17 mouse cellular contexts compared by ENCODE assay signal in genomic region chr13:65243273-65243672, GRCm38 (mm10). TPM values are rescaled to one million over a fixed set of nuclear protein-coding genes. Genes with fewer than 3 reads are reported as not detected.
A peak's percentile ranks its signal among the peaks of the same experiment; 100 is the strongest.
DNase-seq lines count a peak whose midpoint lies in the region; ATAC-seq and TF ChIP-seq lines count a peak whose summit lies in the region.
"Had no signal": no experiment of that assay in that cellular context is flagged by ENCODE, and none has a peak within 500 bp of the region (broad histone marks: within the 10 kb centered on the region; RNA-seq: fewer than 3 reads in every experiment).

No protein-coding gene starts in this region.

- H3K27me3 ChIP-seq in lung, embryonic 14.5 days (ENCODE audit: insufficient read depth, low read length): no peaks in the 10 kb centered on the region
- no peaks in the 10 kb centered on the region for H3K27me3 ChIP-seq in CH12.LX (replicated peaks)
- H3K27me3 ChIP-seq in megakaryocyte, embryonic 14.5 days (replicated peaks): no peaks in the 10 kb centered on the region
- H3K27me3 ChIP-seq: forebrain, embryonic 15.5 days; lung, embryonic 15.5 days; Patski had no signal

- TF ChIP-seq POLR2A in CH12.LX (IDR thresholded peaks at IDR 0.05; ENCODE audit: low read depth, low read length): no peak

- peak; percentile 18; the same call in 1 of the 2 replicates for TF ChIP-seq CTCF in lung, embryonic 14.5 days (IDR thresholded peaks at IDR 0.05; ENCODE audit: low read depth)
- peak; percentile 35 to 51; a peak in 3 of 4 replicates for TF ChIP-seq CTCF in CH12.LX (conservative IDR thresholded peaks at IDR 0.05 in 1 of 2, IDR thresholded peaks at IDR 0.05 in 1 of 2; ENCODE audit: low read depth in 2 of 2, low read length in 2 of 2)

- TF ChIP-seq EP300 in CH12.LX (IDR thresholded peaks at IDR 0.05; ENCODE audit: low read length): no peak

- no peak for ATAC-seq in lung, embryonic 14.5 days (ENCODE audit: insufficient read depth)
- ATAC-seq in frontal cortex, adult (ENCODE audit: low TSS enrichment): no peak
- ATAC-seq: forebrain, embryonic 15.5 days; Patski had no signal

- H3K4me2 ChIP-seq in lung, embryonic 14.5 days: no peak overlapping the region
- no peak overlapping the region for H3K4me2 ChIP-seq in CH12.LX (ENCODE audit: insufficient read depth, low read depth, poor library complexity, severe bottlenecking)
- H3K4me2 ChIP-seq: forebrain, embryonic 15.5 days had no signal

- H3K27ac ChIP-seq in lung, embryonic 14.5 days (ENCODE audit: low read depth): no peak overlapping the region
- H3K27ac ChIP-seq in CH12.LX (ENCODE audit: insufficient read depth, low read depth): no peak overlapping the region
- H3K27ac ChIP-seq: forebrain, embryonic 15.5 days; lung, embryonic 15.5 days had no signal

- no peak overlapping the region for H3K9ac ChIP-seq in lung, embryonic 14.5 days
- H3K9ac ChIP-seq in CH12.LX (ENCODE audit: insufficient read depth, low read depth): no peak overlapping the region
- H3K9ac ChIP-seq: forebrain, embryonic 15.5 days; lung, embryonic 15.5 days had no signal

- H3K4me1 ChIP-seq in lung, embryonic 14.5 days (ENCODE audit: insufficient read depth): peaks cover 3% of the 10 kb centered on the region; the same call in 1 of the 2 replicates
- peaks cover 2 to 12% of the 10 kb centered on the region in 2 experiments; a peak in 3 of 4 replicates for H3K4me1 ChIP-seq in CH12.LX (ENCODE audit: control insufficient read depth in 1 of 2, insufficient read depth in 2 of 2)
- H3K4me1 ChIP-seq in megakaryocyte, embryonic 14.5 days: peaks cover 32% of the 10 kb centered on the region

- 95% methylated on average over 4 of the region's 4 CpGs for WGBS in lung, embryonic 14.5 days

- H3K9me3 ChIP-seq in lung, embryonic 14.5 days (ENCODE audit: low read depth, low read length): peaks cover 9% of the 10 kb centered on the region; the same call in 1 of the 2 replicates
- H3K9me3 ChIP-seq in CH12.LX (replicated peaks; ENCODE audit: low read length): peaks cover 13% of the 10 kb centered on the region
- H3K9me3 ChIP-seq in megakaryocyte, embryonic 14.5 days: peaks cover 20% of the 10 kb centered on the region

- H3K79me2 ChIP-seq in CH12.LX (replicated peaks; ENCODE audit: control insufficient read depth, extremely low read depth, insufficient read depth, poor library complexity, severe bottlenecking): peaks cover 16% of the 10 kb centered on the region

- 0 out of 2 replicates have a peak, but pooled peaks cover 3% of the 10 kb centered on the region for H3K36me3 ChIP-seq in lung, embryonic 14.5 days (ENCODE audit: insufficient read depth)
- H3K36me3 ChIP-seq in CH12.LX (replicated peaks in 1 of 2; ENCODE audit: control insufficient read depth in 1 of 2, insufficient read depth in 1 of 2, low read length in 1 of 2): peaks cover 7 to 33% of the 10 kb centered on the region in 2 experiments
- peaks cover 48% of the 10 kb centered on the region for H3K36me3 ChIP-seq in megakaryocyte, embryonic 14.5 days (replicated peaks; ENCODE audit: low read length)

- no peak overlapping the region for H3K4me3 ChIP-seq in lung, embryonic 14.5 days (ENCODE audit: low read depth, low read length)
- H3K4me3 ChIP-seq in CH12.LX (replicated peaks in 1 of 3; ENCODE audit: low read depth in 2 of 3, low read length in 2 of 3, poor library complexity in 1 of 3): no peak overlapping the region
- peak overlapping the region; percentile 59 for H3K4me3 ChIP-seq in megakaryocyte, embryonic 14.5 days (replicated peaks)

- peak; percentile 21 for TF ChIP-seq RAD21 in CH12.LX (IDR thresholded peaks at IDR 0.05; ENCODE audit: low read depth, low read length)

- dilution Hi-C loops in CH12.LX (cut with MboI; ENCODE audit: extremely low pct_ligation_motif_present, extremely low pct_unique_long_range_greater_than_20kb, low sequenced_read_pairs): no loop called here

- in situ Hi-C loops in CH12.LX (cut with MboI; ENCODE audit: low pct_ligation_motif_present, low pct_unique_long_range_greater_than_20kb, low sequenced_read_pairs): loop anchor here (5.0 kb wide), 1 partner anchor 34 kb away; the partner anchor contains the start of gene Zfp369

- no peak for DNase-seq in lung, embryonic 14.5 days
- DNase-seq in lung, postnatal 25 days (ENCODE audit: low spot score): no peak
- DNase-seq in CH12.LX (ENCODE audit: extremely low read depth): peak; percentile 34
- peak; percentile 32 for DNase-seq in T-cell, adult 2 months (ENCODE audit: low spot score)
- DNase-seq in embryo, embryonic 10 days (ENCODE audit: low spot score): no peak
- DNase-seq: kidney, adult 9 months had no signal

TF ChIP-seq in CH12.LX, 34 proteins besides CTCF, POLR2A, EP300 and RAD21:
- TF ChIP-seq MXI1 (IDR thresholded peaks at IDR 0.05; ENCODE audit: low read depth, low read length) (no peak), SMC3 (IDR thresholded peaks at IDR 0.05; ENCODE audit: low read depth, low read length) (peak; percentile 6; the same call in 1 of the 2 replicates)
TF ChIP-seq in CH12.LX: peak in this region for 1.

RNA-seq across cellular contexts. Expression of gene Gm10775, which starts 16.1 kb away (rescaled TPM):
- polyA plus RNA-seq in lung, embryonic 14.5 days (2014; fragmentation: Nextera tagmentation; extraction: Ambion mirVana): not detected in 2 replicates
- not detected in 2 replicates for total RNA-seq in CH12.LX (2012; rRNA removed)
- total RNA-seq in CH12.LX (2014; rRNA removed): not detected in 2 replicates
- not detected in 2 replicates for polyA plus RNA-seq in CH12.LX (2012; ENCODE audit: insufficient read length, low read depth)
- polyA plus RNA-seq in megakaryocyte, embryonic 14.5 days (2012; ENCODE audit: insufficient read depth, low replicate concordance): 0.22 TPM in 1 of 2 replicates, not detected in the other
- total RNA-seq: adrenal gland, postnatal 4 days; heart, adult 8-10 months had no signal
- polyA plus RNA-seq: embryonic facial prominence, embryonic 14.5 days; forebrain, embryonic 15.5 days; hindbrain, embryonic 11.5 days; lung, embryonic 15.5 days; Patski; small intestine, adult 2 months had no signal

RNA-seq across cellular contexts. Expression of gene Zfp369, which starts 35.3 kb away (rescaled TPM):
- 17.2 and 17.9 TPM in 2 replicates for polyA plus RNA-seq in lung, embryonic 14.5 days (2014; fragmentation: Nextera tagmentation; extraction: Ambion mirVana)
- total RNA-seq in CH12.LX (2012; rRNA removed): 11.1 and 12.6 TPM in 2 replicates
- total RNA-seq in CH12.LX (2014; rRNA removed): 9.9 and 10.3 TPM in 2 replicates
- 6.4 and 8.4 TPM in 2 replicates for polyA plus RNA-seq in CH12.LX (2012; ENCODE audit: insufficient read length, low read depth)
- polyA plus RNA-seq in megakaryocyte, embryonic 14.5 days (2012; ENCODE audit: insufficient read depth, low replicate concordance): 1.6 and 6.1 TPM in 2 replicates

RNA-seq across cellular contexts. Expression of gene Nlrp4f, which starts 37.5 kb away (rescaled TPM):
- polyA plus RNA-seq in lung, embryonic 14.5 days (2014; fragmentation: Nextera tagmentation; extraction: Ambion mirVana): not detected in 2 replicates
- total RNA-seq in CH12.LX (2012; rRNA removed): not detected in 2 replicates
- not detected in 2 replicates for total RNA-seq in CH12.LX (2014; rRNA removed)
- 0.10 and 0.46 TPM in 2 replicates for polyA plus RNA-seq in CH12.LX (2012; ENCODE audit: insufficient read length, low read depth)
- not detected in 2 replicates for polyA plus RNA-seq in megakaryocyte, embryonic 14.5 days (2012; ENCODE audit: insufficient read depth, low replicate concordance)
- total RNA-seq: heart, adult 8-10 months; left cerebral cortex, adult 18-20 months had no signal
- polyA plus RNA-seq: embryonic facial prominence, embryonic 14.5 days; hindbrain, embryonic 11.5 days; lung, embryonic 15.5 days; Patski; small intestine, adult 2 months had no signal

Comparison
In these comparisons a context has a peak if more than half of its experiments do, and no peak if none do; other contexts are left out.
1. DNase-seq: peak in CH12.LX (single experiment) and T-cell, adult 2 months (single experiment); none in lung, embryonic 14.5 days (single experiment), lung, postnatal 25 days (single experiment) and embryo, embryonic 10 days (single experiment).